Mouse (Mus musculus) kidney, postnatal 36 days (tissue): ENCODE data around the gene Ncaph2.

ENCODE experiments used
- DNase-seq, 2 experiments: peaks; one replicate each; pipeline ENCODE4 v3.0.0; 2021 to 2022; ENCODE audit warnings: mixed read lengths in 2 of 2

The Ncaph2 gene

GRCm38 (mm10) chr15:89355241-89356187 lies at the start of gene Ncaph2, which contains the start of gene Lmf2:
Gene Ncaph2 (plus strand): TSS chr15:89355719.
Gene Lmf2 (minus strand): TSS chr15:89355659.
- DNase-seq = peak; percentile 96 to 99

GRCm38 (mm10) chr15:89305966-89306365 lies 49.6 kb upstream of the Ncaph2 start:
- no peak for DNase-seq

GRCm38 (mm10) chr15:89307461-89307860 lies 48.1 kb upstream of the Ncaph2 start:
- DNase-seq = no peak

GRCm38 (mm10) chr15:89308406-89309139 lies 46.9 kb upstream of the Ncaph2 start:
- no peak for DNase-seq

GRCm38 (mm10) chr15:89309962-89310498 lies 45.5 kb upstream of the Ncaph2 start:
- no peak for DNase-seq

- DNase-seq = no peak
Observed at GRCm38 (mm10) chr15:89313359-89313758, 42.2 kb upstream of the Ncaph2 start.

GRCm38 (mm10) chr15:89314107-89314506 lies 41.4 kb upstream of the Ncaph2 start:
- no peak for DNase-seq

- DNase-seq = peak in 1 of 2 experiments; percentile 51
Observed at GRCm38 (mm10) chr15:89314511-89315189, 40.9 kb upstream of the Ncaph2 start.

GRCm38 (mm10) chr15:89315190-89315731 lies 40.3 kb upstream of the Ncaph2 start, which contains the start of gene Sbf1:
Gene Sbf1 (minus strand): TSS chr15:89315311.
- DNase-seq = peak; percentile 99

GRCm38 (mm10) chr15:89316146-89316545 lies 39.4 kb upstream of the Ncaph2 start:
- peak in 1 of 2 experiments; percentile 60 for DNase-seq

- DNase-seq = no peak
Observed at GRCm38 (mm10) chr15:89321264-89321663, 34.3 kb upstream of the Ncaph2 start.

- DNase-seq = peak in 1 of 2 experiments; percentile 39
Observed at GRCm38 (mm10) chr15:89322670-89323522, 32.6 kb upstream of the Ncaph2 start, which contains the start of gene Adm2. Gene Adm2 (plus strand): TSS chr15:89322720.

- DNase-seq = no peak
Observed at GRCm38 (mm10) chr15:89323656-89324055, 31.9 kb upstream of the Ncaph2 start.

- peak; percentile 84 to 87 for DNase-seq
Observed at GRCm38 (mm10) chr15:89326441-89326840, 29.1 kb upstream of the Ncaph2 start.

- peak; percentile 80 to 91 for DNase-seq
Observed at GRCm38 (mm10) chr15:89334271-89334670, 21.2 kb upstream of the Ncaph2 start, which contains the start of gene Miox. Gene Miox (plus strand): TSS chr15:89334398.

- DNase-seq = peak; percentile 42 to 59
Observed at GRCm38 (mm10) chr15:89334774-89335537, 20.6 kb upstream of the Ncaph2 start.

GRCm38 (mm10) chr15:89336422-89336821 lies 19.1 kb upstream of the Ncaph2 start:
- peak in 1 of 2 experiments; percentile 48 for DNase-seq

- DNase-seq = no peak
Observed at GRCm38 (mm10) chr15:89339696-89340095, 15.8 kb upstream of the Ncaph2 start.

GRCm38 (mm10) chr15:89340136-89340535 lies 15.4 kb upstream of the Ncaph2 start:
- DNase-seq = no peak

- DNase-seq = no peak
Observed at GRCm38 (mm10) chr15:89341678-89342077, 13.8 kb upstream of the Ncaph2 start.
